Mouse (Mus musculus) megakaryocyte, embryonic 14.5 days (primary cell): ENCODE results near the gene Rbm15b. TPM values are rescaled to one million over a fixed set of nuclear protein-coding genes. Genes with fewer than 3 reads are reported as not detected.
A peak's percentile ranks its signal among the peaks of the same experiment; 100 is the strongest.

Experiments
- H3K27me3 ChIP-seq: replicated peaks from 2 replicates; pipeline ENCODE3; 2012; ENCODE audit warnings: inconsistent platforms
- H3K36me3 ChIP-seq: replicated peaks from 2 replicates; pipeline ENCODE3; 2012; ENCODE audit warnings: low read length, inconsistent platforms, mixed read lengths
- H3K4me1 ChIP-seq: 2 replicates; pipeline ENCODE4 v1.6.1; 2012; ENCODE audit warnings: inconsistent platforms
- H3K4me3 ChIP-seq: replicated peaks from 2 replicates; pipeline ENCODE3; 2012; ENCODE audit warnings: moderate library complexity, mild to moderate bottlenecking, inconsistent platforms
- H3K9me3 ChIP-seq: 2 replicates; pipeline ENCODE4 v1.6.1; 2012; ENCODE audit warnings: inconsistent platforms
- FLI1 ChIP-seq: IDR thresholded peaks from 2 replicates; pipeline ENCODE4 v1.6.1; 2012; ENCODE audit warnings: low read length, inconsistent platforms, mixed read lengths
- GATA1 ChIP-seq: IDR thresholded peaks from 3 replicates; pipeline ENCODE4 v1.6.1; 2012; ENCODE audit warnings: mixed read lengths, low read length, inconsistent platforms, borderline replicate concordance
- polyA plus RNA-seq: library from polyadenylated mRNA; stranded (reverse); fragments of >175 nt; gene quantifications from 2 replicates; pipeline ENCODE4 v1.2.3, GENCODE M21; 2012; ENCODE audit warnings: low replicate concordance; ENCODE audit not compliant: insufficient read depth

The Rbm15b gene
- polyA plus RNA-seq, 1 experiment, result 13.0 TPM

- peaks cover 33% of the 10 kb centered on the region for H3K4me1 ChIP-seq
- no peaks in the 10 kb centered on the region for H3K36me3 ChIP-seq
- H3K27me3 ChIP-seq, result peaks cover 38% of the 10 kb centered on the region
- H3K4me3 ChIP-seq, result no peak overlapping the region
- H3K9me3 ChIP-seq, result no peaks in the 10 kb centered on the region
- TF ChIP-seq FLI1, result no peak
- TF ChIP-seq GATA1, result no peak
These were observed 16.0 kb upstream of the Rbm15b start for GRCm38 (mm10) chr9:106903099-106903790.

- no peaks in the 10 kb centered on the region for H3K36me3 ChIP-seq
- H3K27me3 ChIP-seq, result peaks cover 45% of the 10 kb centered on the region
- no peak for TF ChIP-seq FLI1
- TF ChIP-seq GATA1, result no peak
- H3K4me1 ChIP-seq, result peaks cover 37% of the 10 kb centered on the region
- H3K4me3 ChIP-seq, result no peak overlapping the region
- H3K9me3 ChIP-seq, result no peaks in the 10 kb centered on the region
These were observed 14.4 kb upstream of the Rbm15b start for GRCm38 (mm10) chr9:106901596-106901995.

GRCm38 (mm10) chr9:106898901-106899300 is 11.7 kb upstream of the Rbm15b start:
- peaks cover 47% of the 10 kb centered on the region for H3K27me3 ChIP-seq
- peaks cover 46% of the 10 kb centered on the region for H3K4me1 ChIP-seq
- no peaks in the 10 kb centered on the region for H3K9me3 ChIP-seq
- H3K36me3 ChIP-seq, result no peaks in the 10 kb centered on the region
- no peak for TF ChIP-seq GATA1
- no peak for TF ChIP-seq FLI1
- H3K4me3 ChIP-seq, result no peak overlapping the region

- Histone ChIP-seq H3K36me3 (peaks cover 26% of the 10 kb centered on the region), H3K9me3 (no peaks in the 10 kb centered on the region), H3K4me3 (peak overlapping the region; percentile 60), H3K4me1 (peaks cover 59% of the 10 kb centered on the region), H3K27me3 (peaks cover 16% of the 10 kb centered on the region)
- TF ChIP-seq FLI1 (no peak), GATA1 (no peak)
These were observed 6.1 kb upstream of the Rbm15b start for GRCm38 (mm10) chr9:106893327-106893726.

GRCm38 (mm10) chr9:106892552-106892875 is 5.3 kb upstream of the Rbm15b start:
- Histone ChIP-seq H3K4me3 (peak overlapping the region; percentile 96), H3K36me3 (peaks cover 33% of the 10 kb centered on the region), H3K9me3 (no peaks in the 10 kb centered on the region), H3K4me1 (peaks cover 64% of the 10 kb centered on the region), H3K27me3 (peaks cover 11% of the 10 kb centered on the region)
- TF ChIP-seq GATA1 (no peak), FLI1 (no peak)

- peaks cover 62% of the 10 kb centered on the region for H3K4me1 ChIP-seq
These were observed 4.8 kb upstream of the Rbm15b start, which contains the start of gene Manf for GRCm38 (mm10) chr9:106891829-106892551. Manf (minus strand) TSS chr9:106891979.

GRCm38 (mm10) chr9:106891341-106891741 is 4.1 kb upstream of the Rbm15b start:
- no peaks in the 10 kb centered on the region for H3K9me3 ChIP-seq
- peaks cover 35% of the 10 kb centered on the region for H3K36me3 ChIP-seq
- H3K27me3 ChIP-seq, result peaks cover 2% of the 10 kb centered on the region
- TF ChIP-seq GATA1 (no peak), FLI1 (no peak)
- peak overlapping the region; percentile 96 for H3K4me3 ChIP-seq
- peaks cover 60% of the 10 kb centered on the region for H3K4me1 ChIP-seq

More at GRCm38 (mm10) chr9:106891829-106892551, 4.8 kb upstream of the Rbm15b start, which contains the start of gene Manf:
- Histone ChIP-seq H3K9me3 (no peaks in the 10 kb centered on the region), H3K36me3 (peaks cover 35% of the 10 kb centered on the region), H3K4me3 (peak within 1 kb of the TSS; percentile 96), H3K27me3 (peaks cover 8% of the 10 kb centered on the region)
- TF ChIP-seq GATA1, result no peak
- TF ChIP-seq FLI1, result no peak

- Histone ChIP-seq H3K36me3 (peaks cover 36% of the 10 kb centered on the region), H3K27me3 (peaks cover 2% of the 10 kb centered on the region), H3K4me3 (peak overlapping the region; percentile 96), H3K4me1 (peaks cover 66% of the 10 kb centered on the region), H3K9me3 (no peaks in the 10 kb centered on the region)
- no peak for TF ChIP-seq FLI1
- no peak for TF ChIP-seq GATA1
These were observed 3.4 kb upstream of the Rbm15b start for GRCm38 (mm10) chr9:106890496-106891240.

- H3K9me3 ChIP-seq, result no peaks in the 10 kb centered on the region
- H3K4me1 ChIP-seq, result peaks cover 70% of the 10 kb centered on the region
These were observed 2.1 kb upstream of the Rbm15b start for GRCm38 (mm10) chr9:106889321-106889720.

GRCm38 (mm10) chr9:106888346-106888745 is 1.1 kb upstream of the Rbm15b start:
- Histone ChIP-seq H3K27me3 (no peaks in the 10 kb centered on the region), H3K4me3 (peak overlapping the region; percentile 7), H3K4me1 (peaks cover 75% of the 10 kb centered on the region), H3K36me3 (peaks cover 57% of the 10 kb centered on the region), H3K9me3 (no peaks in the 10 kb centered on the region)
- TF ChIP-seq GATA1, result no peak
- TF ChIP-seq FLI1, result no peak

More at GRCm38 (mm10) chr9:106889321-106889720, 2.1 kb upstream of the Rbm15b start:
- H3K36me3 ChIP-seq, result peaks cover 50% of the 10 kb centered on the region
- no peaks in the 10 kb centered on the region for H3K27me3 ChIP-seq
- H3K4me3 ChIP-seq, result peak overlapping the region; percentile 74
- TF ChIP-seq GATA1, result no peak
- no peak for TF ChIP-seq FLI1
